Mouse (Mus musculus): Measurements from ENCODE around the gene Sept14. TPM values are rescaled to one million over a fixed set of nuclear protein-coding genes. Genes with fewer than 3 reads are reported as not detected.

Sept14 gene
- total and polyA plus RNA-seq, 3 experiments: not detected

DNA sequence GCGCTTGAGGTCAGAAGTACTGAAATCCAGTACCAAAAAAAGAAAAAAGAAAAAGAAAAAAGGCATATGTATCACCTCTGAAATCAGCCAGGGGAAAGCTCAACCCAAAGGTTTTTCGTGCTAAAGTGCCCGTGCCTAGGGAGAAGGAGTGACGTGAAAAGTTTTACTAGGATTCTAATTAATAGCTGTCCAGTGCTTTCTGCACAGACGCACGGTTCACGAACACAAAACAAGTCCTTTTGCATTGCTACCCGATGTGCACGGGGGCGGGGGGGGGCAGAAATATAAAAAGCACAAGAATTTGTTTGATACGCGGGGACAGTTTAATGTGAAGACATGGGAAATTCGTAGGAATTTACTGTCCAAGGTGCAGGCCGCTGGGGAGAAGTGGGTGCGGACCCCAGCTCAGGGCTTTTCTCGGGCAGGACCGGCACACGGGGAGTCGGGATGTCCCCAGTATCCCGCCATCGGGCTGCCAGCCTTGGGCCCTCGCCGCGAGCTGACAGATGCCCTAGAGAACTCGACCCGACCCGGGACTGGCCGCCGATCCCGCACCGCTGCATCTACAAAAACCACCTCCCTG lies 38.8 kb downstream of the Sept14 start:
- H3K36me3 ChIP-seq (ENCODE audit: control insufficient read depth in 1 of 2, insufficient read depth in 2 of 2, low read length in 2 of 2): no peaks in the 10 kb centered on the region
- H3K79me2 ChIP-seq (ENCODE audit: control insufficient read depth, insufficient read depth, low read length, poor library complexity): no peaks in the 10 kb centered on the region
- DNase-seq (ENCODE audit: low read depth, low spot score): no peak
- H3K9me3 ChIP-seq (replicated peaks; ENCODE audit: insufficient read depth, low read length): no peaks in the 10 kb centered on the region
- 0 out of 4 replicates have a peak, but pooled peaks cover 0 to 2% of the 10 kb centered on the region in 2 experiments for H3K27me3 ChIP-seq (ENCODE audit: control insufficient read depth in 1 of 2, insufficient read depth in 2 of 2, low read length in 2 of 2)
- H3K4me3 ChIP-seq (ENCODE audit: control insufficient read depth in 1 of 2, insufficient read depth in 1 of 2, low read depth in 2 of 2, low read length in 2 of 2): no peak overlapping the region
- no peaks in the 10 kb centered on the region for H3K4me1 ChIP-seq (ENCODE audit: control insufficient read depth in 1 of 2, insufficient read depth in 2 of 2, low read length in 2 of 2)
- no peak overlapping the region for H3K27ac ChIP-seq (ENCODE audit: control insufficient read depth, low read depth, low read length)
- no peak overlapping the region for H3K9ac ChIP-seq (ENCODE audit: control insufficient read depth, low read depth, low read length, poor library complexity, severe bottlenecking)
- TF ChIP-seq MYC (IDR thresholded peaks at IDR 0.05; ENCODE audit: low read depth, low read length): no peak
- TF ChIP-seq GABPA (IDR thresholded peaks at IDR 0.05; ENCODE audit: low read depth, low read length): no peak
- TF ChIP-seq MEF2A (IDR thresholded peaks at IDR 0.05; ENCODE audit: extremely low read depth, insufficient replicate concordance, low read depth, low read length, poor library complexity, severe bottlenecking): no peak
- no peak for TF ChIP-seq MXI1 (IDR thresholded peaks at IDR 0.05; ENCODE audit: low read depth, low read length)
- no peak for TF ChIP-seq USF2 (IDR thresholded peaks at IDR 0.05; ENCODE audit: borderline replicate concordance in 1 of 2, insufficient read depth in 1 of 2, low read depth in 1 of 2, low read length in 2 of 2)
- no peak for TF ChIP-seq ETS1 (IDR thresholded peaks at IDR 0.05; ENCODE audit: low read depth, low read length)
- no peak for TF ChIP-seq CHD1 (IDR thresholded peaks at IDR 0.05; ENCODE audit: low read depth, low read length)
- no peak for TF ChIP-seq ZMIZ1 (IDR thresholded peaks at IDR 0.05; ENCODE audit: low read depth, low read length)
- no peak for TF ChIP-seq HCFC1 (IDR thresholded peaks at IDR 0.05; ENCODE audit: low read depth, low read length)

- no peak for DNase-seq (ENCODE audit: low read depth, low spot score)
- Histone ChIP-seq H3K79me2 (ENCODE audit: control insufficient read depth, insufficient read depth, low read length, poor library complexity) (no peaks in the 10 kb centered on the region), H3K9ac (ENCODE audit: control insufficient read depth, low read depth, low read length, poor library complexity, severe bottlenecking) (no peak overlapping the region), H3K9me3 (replicated peaks; ENCODE audit: insufficient read depth, low read length) (no peaks in the 10 kb centered on the region), H3K4me3 (ENCODE audit: control insufficient read depth in 1 of 2, insufficient read depth in 1 of 2, low read depth in 2 of 2, low read length in 2 of 2) (no peak overlapping the region), H3K4me1 (ENCODE audit: control insufficient read depth in 1 of 2, insufficient read depth in 2 of 2, low read length in 2 of 2) (no peaks in the 10 kb centered on the region), H3K27me3 (ENCODE audit: control insufficient read depth in 1 of 2, insufficient read depth in 2 of 2, low read length in 2 of 2) (0 out of 4 replicates have a peak, but pooled peaks cover 0 to 2% of the 10 kb centered on the region in 2 experiments), H3K36me3 (ENCODE audit: control insufficient read depth in 1 of 2, insufficient read depth in 2 of 2, low read length in 2 of 2) (no peaks in the 10 kb centered on the region), H3K27ac (ENCODE audit: control insufficient read depth, low read depth, low read length) (no peak overlapping the region)
- TF ChIP-seq UBTF (IDR thresholded peaks at IDR 0.05; ENCODE audit: borderline replicate concordance, insufficient read depth, low read depth, low read length) (no peak), MYC (IDR thresholded peaks at IDR 0.05; ENCODE audit: low read depth, low read length) (no peak), GATA1 (IDR thresholded peaks at IDR 0.05; ENCODE audit: low read depth, low read length) (no peak), ELF1 (IDR thresholded peaks at IDR 0.05; ENCODE audit: low read depth, low read length) (no peak), MEF2A (IDR thresholded peaks at IDR 0.05; ENCODE audit: extremely low read depth, insufficient replicate concordance, low read depth, low read length, poor library complexity, severe bottlenecking) (no peak), TCF12 (IDR thresholded peaks at IDR 0.05; ENCODE audit: low read depth, low read length) (no peak), SMC3 (IDR thresholded peaks at IDR 0.05; ENCODE audit: low read depth, low read length) (no peak), NELFE (IDR thresholded peaks at IDR 0.05; ENCODE audit: low read depth, low read length) (no peak), MAFK (IDR thresholded peaks at IDR 0.05; ENCODE audit: borderline replicate concordance, low read depth, low read length) (no peak), POLR2A (IDR thresholded peaks at IDR 0.05; ENCODE audit: control insufficient read depth in 1 of 2, insufficient read depth in 1 of 2, low read depth in 1 of 2, low read length in 2 of 2, poor library complexity in 1 of 2) (no peak), RCOR1 (IDR thresholded peaks at IDR 0.05; ENCODE audit: low read depth, low read length) (no peak), E2F4 (IDR thresholded peaks at IDR 0.05; ENCODE audit: borderline replicate concordance, low read depth, low read length) (no peak), POLR2AphosphoS5 (IDR thresholded peaks at IDR 0.05; ENCODE audit: borderline replicate concordance, low read depth, low read length) (no peak), CHD2 (IDR thresholded peaks at IDR 0.05; ENCODE audit: low read length) (no peak), MXI1 (IDR thresholded peaks at IDR 0.05; ENCODE audit: low read depth, low read length) (no peak)
Observed at GRCm38 (mm10) chr5:129667851-129668250, 40.5 kb downstream of the Sept14 start.
